Mouse (Mus musculus): Measurements from ENCODE around the gene Smpd1. TPM values are rescaled to one million over a fixed set of nuclear protein-coding genes. Genes with fewer than 3 reads are reported as not detected.

Smpd1 gene
- total RNA-seq, 2 experiments from 2014 or later: 4.4 to 8.6 TPM

DNA sequence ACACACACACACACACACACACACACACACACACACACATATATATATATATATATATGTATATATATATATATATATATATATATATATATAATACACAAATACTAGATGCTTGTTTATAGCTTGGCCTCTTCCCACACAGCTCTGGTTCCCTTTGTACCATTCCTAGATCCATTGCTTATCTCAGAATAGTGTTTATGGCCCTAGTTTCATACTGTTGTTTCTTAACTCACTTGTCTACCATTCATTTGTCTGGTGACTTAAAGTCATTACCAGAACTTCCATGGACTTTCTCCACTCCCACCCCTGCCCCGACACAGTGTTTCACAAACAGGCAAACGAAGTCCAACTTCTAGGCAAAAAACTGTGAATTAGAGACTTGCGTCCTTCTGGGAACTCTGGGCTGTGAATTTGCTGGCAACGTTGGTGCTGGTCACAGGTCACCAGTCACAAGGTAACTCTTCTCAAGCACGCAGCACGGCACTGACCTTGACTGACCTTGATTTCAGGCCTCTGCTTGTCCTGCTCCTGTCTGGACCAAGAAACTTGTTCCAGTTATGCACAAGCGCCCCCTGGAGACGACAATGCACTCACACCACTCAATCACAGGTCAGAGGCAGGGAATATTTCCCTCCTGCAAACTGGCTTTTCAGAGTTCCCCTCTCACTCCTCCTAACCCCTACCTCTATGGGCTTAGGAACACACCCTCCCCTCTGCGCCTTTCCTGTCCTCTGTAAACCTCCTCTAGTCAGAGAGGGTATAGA lies 48.9 kb downstream of the Smpd1 start:
- no peak for ATAC-seq (replicated peaks; ENCODE audit: low FRiP score, poor library complexity, severe bottlenecking)

Other genes with a start within 250 kb of the Smpd1 start
- not detected in 2 replicates for gene Olfr689, start 243.2 kb upstream of the Smpd1 start, total RNA-seq (2015; ENCODE audit: low replicate concordance)
- not detected in 2 replicates for gene Olfr689, start 243.2 kb upstream of the Smpd1 start, total RNA-seq (2017; ENCODE audit: low replicate concordance)
- not detected in 2 replicates for gene Olfr690, start 220.3 kb upstream of the Smpd1 start, total RNA-seq (2015; ENCODE audit: low replicate concordance)
- not detected in 2 replicates for gene Olfr690, start 220.3 kb upstream of the Smpd1 start, total RNA-seq (2017; ENCODE audit: low replicate concordance)
- not detected in 2 replicates for gene Olfr691, start 212.1 kb upstream of the Smpd1 start, total RNA-seq (2015; ENCODE audit: low replicate concordance)
- not detected in 2 replicates for gene Olfr691, start 212.1 kb upstream of the Smpd1 start, total RNA-seq (2017; ENCODE audit: low replicate concordance)
- not detected in 2 replicates for gene Olfr692, start 186.1 kb upstream of the Smpd1 start, total RNA-seq (2015; ENCODE audit: low replicate concordance)
- not detected in 2 replicates for gene Olfr692, start 186.1 kb upstream of the Smpd1 start, total RNA-seq (2017; ENCODE audit: low replicate concordance)
- not detected in 2 replicates for gene Gm5901, start 179.3 kb upstream of the Smpd1 start, total RNA-seq (2015; ENCODE audit: low replicate concordance)
- not detected in 2 replicates for gene Gm5901, start 179.3 kb upstream of the Smpd1 start, total RNA-seq (2017; ENCODE audit: low replicate concordance)
- 15.3 and 23.4 TPM in 2 replicates for gene Fam160a2, start 154.3 kb upstream of the Smpd1 start, total RNA-seq (2015; ENCODE audit: low replicate concordance)
- gene Fam160a2, start 154.3 kb upstream of the Smpd1 start, total RNA-seq (2017; ENCODE audit: low replicate concordance): 7.8 and 9.8 TPM in 2 replicates
- not detected in 2 replicates for gene Cnga4, start 149.8 kb upstream of the Smpd1 start, total RNA-seq (2015; ENCODE audit: low replicate concordance)
- gene Cnga4, start 149.8 kb upstream of the Smpd1 start, total RNA-seq (2017; ENCODE audit: low replicate concordance): 0.42 TPM in 1 of 2 replicates, not detected in the other
- not detected in 2 replicates for gene Cckbr, start 128.6 kb upstream of the Smpd1 start, total RNA-seq (2015; ENCODE audit: low replicate concordance)
- not detected in 2 replicates for gene Cckbr, start 128.6 kb upstream of the Smpd1 start, total RNA-seq (2017; ENCODE audit: low replicate concordance)
- gene Cavin3, start 72.1 kb upstream of the Smpd1 start, total RNA-seq (2015; ENCODE audit: low replicate concordance): not detected in 2 replicates
- gene Cavin3, start 72.1 kb upstream of the Smpd1 start, total RNA-seq (2017; ENCODE audit: low replicate concordance): not detected in 2 replicates
- gene Apbb1, start 27.3 kb downstream of the Smpd1 start, total RNA-seq (2015; ENCODE audit: low replicate concordance): not detected in 2 replicates
- 4.3 and 8.3 TPM in 2 replicates for gene Apbb1, start 27.3 kb downstream of the Smpd1 start, total RNA-seq (2017; ENCODE audit: low replicate concordance)
- gene Hpx, start 45.8 kb downstream of the Smpd1 start, total RNA-seq (2015; ENCODE audit: low replicate concordance): not detected in 2 replicates
- not detected in 2 replicates for gene Hpx, start 45.8 kb downstream of the Smpd1 start, total RNA-seq (2017; ENCODE audit: low replicate concordance)
- 3.3 and 8.8 TPM in 2 replicates for gene Trim3, start 79.2 kb downstream of the Smpd1 start, total RNA-seq (2015; ENCODE audit: low replicate concordance)
- 2.6 TPM in 1 of 2 replicates, not detected in the other for gene Trim3, start 79.2 kb downstream of the Smpd1 start, total RNA-seq (2017; ENCODE audit: low replicate concordance)
- 5.4 and 13.2 TPM in 2 replicates for gene Timm10b, start 85.7 kb downstream of the Smpd1 start, total RNA-seq (2015; ENCODE audit: low replicate concordance)
- gene Timm10b, start 85.7 kb downstream of the Smpd1 start, total RNA-seq (2017; ENCODE audit: low replicate concordance): 7.4 and 32.9 TPM in 2 replicates
- 0.19 and 2.9 TPM in 2 replicates for gene Arfip2, start 86.1 kb downstream of the Smpd1 start, total RNA-seq (2015; ENCODE audit: low replicate concordance)
- 3.1 and 8.9 TPM in 2 replicates for gene Arfip2, start 86.1 kb downstream of the Smpd1 start, total RNA-seq (2017; ENCODE audit: low replicate concordance)
- gene Gm45799, start 86.2 kb downstream of the Smpd1 start, total RNA-seq (2015; ENCODE audit: low replicate concordance): 3.1 and 9.2 TPM in 2 replicates
- gene Gm45799, start 86.2 kb downstream of the Smpd1 start, total RNA-seq (2017; ENCODE audit: low replicate concordance): 0.42 and 5.0 TPM in 2 replicates
- gene Dnhd1, start 96.5 kb downstream of the Smpd1 start, total RNA-seq (2015; ENCODE audit: low replicate concordance): not detected in 2 replicates
- gene Dnhd1, start 96.5 kb downstream of the Smpd1 start, total RNA-seq (2017; ENCODE audit: low replicate concordance): under 0.01 and 0.14 TPM in 2 replicates
- gene Ilk, start 182.2 kb downstream of the Smpd1 start, total RNA-seq (2015; ENCODE audit: low replicate concordance): 45.0 and 76.3 TPM in 2 replicates
- 37.0 and 48.2 TPM in 2 replicates for gene Ilk, start 182.2 kb downstream of the Smpd1 start, total RNA-seq (2017; ENCODE audit: low replicate concordance)
- 7.3 and 16.7 TPM in 2 replicates for gene Rrp8, start 183.0 kb downstream of the Smpd1 start, total RNA-seq (2015; ENCODE audit: low replicate concordance)
- gene Rrp8, start 183.0 kb downstream of the Smpd1 start, total RNA-seq (2017; ENCODE audit: low replicate concordance): 2.4 and 26.3 TPM in 2 replicates
- 71.5 and 113 TPM in 2 replicates for gene Taf10, start 190.0 kb downstream of the Smpd1 start, total RNA-seq (2015; ENCODE audit: low replicate concordance)
- 44.5 and 58.7 TPM in 2 replicates for gene Taf10, start 190.0 kb downstream of the Smpd1 start, total RNA-seq (2017; ENCODE audit: low replicate concordance)
- 34.0 and 41.8 TPM in 2 replicates for gene Tpp1, start 197.9 kb downstream of the Smpd1 start, total RNA-seq (2015; ENCODE audit: low replicate concordance)
- gene Tpp1, start 197.9 kb downstream of the Smpd1 start, total RNA-seq (2017; ENCODE audit: low replicate concordance): 14.2 and 19.1 TPM in 2 replicates
- not detected in 2 replicates for gene Dchs1, start 233.3 kb downstream of the Smpd1 start, total RNA-seq (2015; ENCODE audit: low replicate concordance)
- 0.17 TPM in 1 of 2 replicates, not detected in the other for gene Dchs1, start 233.3 kb downstream of the Smpd1 start, total RNA-seq (2017; ENCODE audit: low replicate concordance)